Mouse (Mus musculus) bone marrow macrophage, adult 2 months (primary cell): Measurements from ENCODE around the gene Supt20.

Experiments used
- CTCF ChIP-seq: IDR thresholded peaks from 2 replicates; pipeline ENCODE4 v1.5.1; 2012; ENCODE audit warnings: low read depth, mild to moderate bottlenecking, low read length, moderate library complexity
- POLR2A ChIP-seq: IDR thresholded peaks from 2 replicates; pipeline ENCODE4 v1.6.1; 2012; ENCODE audit warnings: mild to moderate bottlenecking, low read depth, low read length, borderline replicate concordance

DNA sequence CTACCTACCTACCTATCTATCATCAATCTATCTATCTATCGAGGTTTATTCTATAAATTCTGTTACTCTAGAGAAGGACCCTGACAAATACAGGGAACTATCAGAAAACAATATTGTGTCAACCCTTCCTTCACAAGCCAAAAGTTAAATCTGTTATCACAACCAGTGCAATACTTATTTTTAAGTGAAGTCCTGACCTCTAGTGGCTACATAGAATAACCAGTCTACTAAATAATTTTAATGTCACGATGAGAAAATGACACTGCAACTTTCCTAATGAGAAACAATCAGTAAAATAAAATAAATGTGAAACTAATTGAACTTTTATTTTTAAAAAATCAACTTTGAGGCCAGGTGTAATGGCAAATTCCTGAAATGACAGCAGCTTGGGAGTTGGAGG, 3.5 kb upstream of the Supt20 start:
- TF ChIP-seq CTCF = no peak
- TF ChIP-seq POLR2A = no peak
